Mouse (Mus musculus) inflammation-experienced regulatory T-cells, adult 6 months (primary cell): Measurements from ENCODE around the gene Gsk3a. TPM values are rescaled to one million over a fixed set of nuclear protein-coding genes. Genes with fewer than 3 reads are reported as not detected.

ENCODE experiments used
- ATAC-seq: one replicate; pipeline ENCODE4 v1.8.0; 2017
- polyA plus RNA-seq, 3 experiments: library from polyadenylated mRNA; unstranded; fragments of 100-300 nt; shearing (Covaris generic); gene quantifications; one replicate each; pipeline ENCODE4 v1.2.1; 2017

Gsk3a gene
- polyA plus RNA-seq, 3 experiments from 2014 or later, result 8.5 to 13.3 (median 8.9) TPM

DNA sequence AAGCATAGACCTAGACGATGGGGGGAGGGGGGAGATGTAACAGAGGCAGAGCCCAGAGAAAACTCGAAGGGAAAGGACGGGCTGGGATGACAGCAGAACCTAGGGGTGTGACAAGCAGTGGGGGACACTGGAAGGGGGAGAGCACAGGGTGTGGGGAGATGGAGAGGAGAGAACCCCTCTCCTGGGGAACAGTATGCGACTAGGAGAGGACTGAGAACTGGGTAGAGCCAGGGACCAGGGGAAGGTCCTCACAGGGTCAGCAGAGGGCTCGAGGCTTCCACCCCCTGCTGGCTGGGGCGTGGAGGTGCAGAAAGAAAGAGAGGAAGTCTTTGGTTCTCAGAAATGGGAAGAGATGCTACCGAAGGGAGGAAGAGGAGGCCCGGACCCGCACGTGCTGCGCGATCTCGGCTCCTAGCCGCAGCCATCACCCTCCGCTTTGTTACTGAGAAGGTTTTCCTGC, 56.3 kb downstream of the Gsk3a start:
- ATAC-seq, result peak; percentile 30

DNA sequence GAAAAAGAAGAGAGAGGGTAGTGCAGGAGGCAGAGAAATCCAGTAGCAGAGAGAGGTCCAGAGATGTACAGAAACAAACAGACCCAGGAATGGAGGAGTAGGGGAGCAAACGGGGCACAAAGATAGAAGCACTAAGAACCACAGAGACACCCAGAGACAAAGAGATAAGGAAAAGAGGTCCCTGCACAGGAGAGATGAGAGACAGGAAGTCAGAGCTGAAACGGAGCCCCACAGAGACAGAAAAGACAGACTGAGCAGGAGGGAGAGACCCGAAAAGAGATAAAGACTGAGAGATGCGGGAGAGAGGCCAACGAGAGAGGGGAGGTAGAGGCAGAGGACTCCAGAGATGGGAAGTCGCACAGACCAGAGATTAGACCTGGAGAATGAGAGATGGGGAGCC, 57.1 kb downstream of the Gsk3a start:
- ATAC-seq, result peak; percentile 16

GRCm38 (mm10) chr7:25179606-25180161, 58.0 kb downstream of the Gsk3a start, which contains the start of gene Pou2f2:
Gene Pou2f2 (minus strand): TSS chr7:25179726.
- ATAC-seq, result peak; percentile 60

DNA sequence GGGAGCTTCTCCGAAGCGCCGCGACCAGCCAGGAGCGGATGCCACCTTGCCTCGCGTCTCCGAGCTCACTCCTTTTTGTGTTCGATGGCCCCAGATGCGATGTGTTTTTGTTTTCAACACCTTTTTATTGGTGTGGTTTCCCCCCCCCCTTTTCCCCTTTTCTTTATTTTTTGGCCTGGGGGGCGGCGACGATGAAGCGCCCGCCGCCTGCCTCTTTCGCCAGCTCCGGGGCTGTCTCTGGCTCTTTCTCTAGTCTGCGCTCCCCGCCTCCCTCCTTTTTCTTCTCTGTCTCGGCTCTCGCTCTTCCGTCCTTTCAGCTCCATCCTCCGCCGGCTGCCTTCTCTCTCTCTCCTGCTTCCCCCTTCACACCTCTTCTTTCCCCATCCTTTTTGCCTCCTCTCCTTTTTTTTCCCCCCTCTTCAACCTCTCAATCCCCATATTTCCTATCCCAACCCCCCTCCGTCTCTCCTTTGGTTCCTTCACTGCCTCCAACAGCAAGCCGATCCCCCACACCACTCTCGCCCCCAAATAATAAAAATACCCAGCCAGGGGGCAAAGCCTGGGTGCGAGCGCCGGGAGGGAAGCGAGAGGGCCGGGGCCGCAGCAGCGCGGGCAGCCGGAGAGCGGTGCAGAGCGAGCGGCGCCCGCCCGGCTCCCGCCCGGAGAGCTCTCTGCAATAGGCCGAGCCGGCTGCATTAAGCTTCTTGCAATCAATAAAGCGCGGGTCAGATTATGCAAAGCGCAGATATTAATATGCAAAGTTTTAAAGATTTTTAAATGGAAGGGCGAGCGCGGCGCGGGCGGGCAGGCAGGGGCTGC, 58.7 kb downstream of the Gsk3a start:
- no peak for ATAC-seq

DNA sequence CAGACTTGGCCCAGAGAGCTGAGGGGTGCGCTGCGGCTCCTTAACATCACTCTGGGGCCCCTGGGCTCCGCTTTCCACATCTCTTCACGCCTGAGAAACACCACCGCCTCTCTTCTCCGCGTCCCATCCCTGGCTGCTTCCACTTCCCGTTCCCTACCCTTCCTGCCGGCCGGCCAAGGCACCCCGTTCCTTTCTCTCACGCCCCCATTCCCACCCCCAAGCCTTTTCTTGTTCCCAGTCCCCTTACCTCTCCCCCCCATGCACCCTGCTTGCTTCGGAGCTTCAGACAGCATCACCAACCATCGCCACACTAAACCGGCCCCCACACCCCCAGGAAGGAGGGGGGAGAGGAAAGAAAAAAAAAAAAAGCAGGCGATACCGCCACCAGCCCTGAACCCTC, 59.3 kb downstream of the Gsk3a start:
- no peak for ATAC-seq

Other genes starting within 250 kb of the Gsk3a start
- gene Atp1a3, start 231.9 kb downstream of the Gsk3a start, polyA plus RNA-seq, result 1 to 10 TPM in 2 of 3 experiments, under 1 TPM in 1; 0.62 to 3.6 (median 3.4) TPM
- gene Grik5, start 165.5 kb downstream of the Gsk3a start, polyA plus RNA-seq, result 1 to 10 TPM; 3.1 to 4.9 (median 3.2) TPM
- 10 to 100 TPM in 2 of 3 experiments, 1 to 10 TPM in 1; 8.9 to 11.3 (median 11.3) TPM for gene Zfp574, start 165.3 kb downstream of the Gsk3a start, polyA plus RNA-seq
- 10 to 100 TPM; 18.1 to 32.0 (median 30.0) TPM for gene Pou2f2, start 58.1 kb downstream of the Gsk3a start, polyA plus RNA-seq
- 10 to 100 TPM; 24.6 to 26.2 (median 25.0) TPM for gene Dedd2, start 17.2 kb downstream of the Gsk3a start, polyA plus RNA-seq
- gene Zfp526, start 16.4 kb downstream of the Gsk3a start, polyA plus RNA-seq, result 1 to 10 TPM; 2.2 to 4.0 (median 2.5) TPM
- under 1 TPM; 0.34 to 0.70 (median 0.38) TPM for gene Erf, start 12.9 kb upstream of the Gsk3a start, polyA plus RNA-seq
- gene Cic, start 29.9 kb upstream of the Gsk3a start, polyA plus RNA-seq, result 10 to 100 TPM; 17.9 to 35.2 (median 21.6) TPM
- 10 to 100 TPM; 17.5 to 37.2 (median 31.3) TPM for gene Pafah1b3, start 60.1 kb upstream of the Gsk3a start, polyA plus RNA-seq
- not detected for gene Prr19, start 63.6 kb upstream of the Gsk3a start, polyA plus RNA-seq
- gene Tmem145, start 68.3 kb upstream of the Gsk3a start, polyA plus RNA-seq, result not detected
- under 1 TPM in 2 of 3 experiments, not detected in 1; 0.13 to 0.31 TPM for gene Megf8, start 79.3 kb upstream of the Gsk3a start, polyA plus RNA-seq
- gene Cnfn, start 131.9 kb upstream of the Gsk3a start, polyA plus RNA-seq, result not detected
- 10 to 100 TPM in 2 of 3 experiments, 1 to 10 TPM in 1; 9.0 to 11.0 (median 10.1) TPM for gene Lipe, start 160.9 kb upstream of the Gsk3a start, polyA plus RNA-seq
- gene Cxcl17, start 175.0 kb upstream of the Gsk3a start, polyA plus RNA-seq, result not detected
- under 1 TPM in 1 of 3 experiments, not detected in 2; 0.54 TPM for gene Ceacam1, start 239.8 kb upstream of the Gsk3a start, polyA plus RNA-seq